In genomic region chr1:106477670-106478355, GRCm38 (mm10) we compare ENCODE assay signal across 11 mouse cellular contexts.
DNase-seq lines count a peak whose midpoint lies in the region; ATAC-seq lines count a peak whose summit lies in the region.
"Had no signal": no experiment of that assay in that cellular context is flagged by ENCODE, and none has a peak within 500 bp of the region (broad histone marks: within the 10 kb centered on the region; RNA-seq: fewer than 3 reads in every experiment).

No protein-coding gene starts in this region.

- H3K27ac ChIP-seq in hindbrain, embryonic 14.5 days, result no peak overlapping the region
- no peak overlapping the region for H3K27ac ChIP-seq in hindbrain, embryonic 12.5 days
- H3K27ac ChIP-seq in neural tube, embryonic 15.5 days (replicated peaks), result no peak overlapping the region
- H3K27ac ChIP-seq: limb, embryonic 15.5 days had no signal

- H3K27me3 ChIP-seq in hindbrain, embryonic 14.5 days (ENCODE audit: control insufficient read depth, insufficient read depth, low read length), result no peaks in the 10 kb centered on the region
- no peaks in the 10 kb centered on the region for H3K27me3 ChIP-seq in hindbrain, embryonic 12.5 days
- H3K27me3 ChIP-seq in neural tube, embryonic 15.5 days (replicated peaks), result no peaks in the 10 kb centered on the region
- H3K27me3 ChIP-seq: limb, embryonic 15.5 days had no signal

- H3K4me2 ChIP-seq in hindbrain, embryonic 14.5 days (replicated peaks), result no peak overlapping the region
- no peak overlapping the region for H3K4me2 ChIP-seq in hindbrain, embryonic 12.5 days (replicated peaks)
- no peak overlapping the region for H3K4me2 ChIP-seq in neural tube, embryonic 15.5 days
- H3K4me2 ChIP-seq: limb, embryonic 15.5 days had no signal

- peak; percentile 48; the same call in 1 of the 2 replicates for ATAC-seq in hindbrain, embryonic 14.5 days (ENCODE audit: low FRiP score)
- no peak for ATAC-seq in hindbrain, embryonic 12.5 days (ENCODE audit: low FRiP score)
- 0 out of 2 replicates have a peak, but pooled peaks have one; percentile 14 for ATAC-seq in neural tube, embryonic 15.5 days (ENCODE audit: low FRiP score)

- intact Hi-C loops in heart, postnatal 10 days (cut with DNase I), result no loop called here

- no peaks in the 10 kb centered on the region for H3K4me1 ChIP-seq in hindbrain, embryonic 14.5 days (replicated peaks; ENCODE audit: control insufficient read depth, insufficient read depth, low read length)
- no peaks in the 10 kb centered on the region for H3K4me1 ChIP-seq in hindbrain, embryonic 12.5 days
- H3K4me1 ChIP-seq in neural tube, embryonic 15.5 days, result no peaks in the 10 kb centered on the region
- H3K4me1 ChIP-seq: limb, embryonic 15.5 days had no signal

- no peaks in the 10 kb centered on the region for H3K36me3 ChIP-seq in hindbrain, embryonic 14.5 days (replicated peaks; ENCODE audit: control insufficient read depth, insufficient read depth)
- H3K36me3 ChIP-seq in hindbrain, embryonic 12.5 days, result no peaks in the 10 kb centered on the region
- no peaks in the 10 kb centered on the region for H3K36me3 ChIP-seq in neural tube, embryonic 15.5 days
- H3K36me3 ChIP-seq: limb, embryonic 15.5 days had no signal

- no peak for DNase-seq in hindbrain, embryonic 14.5 days (ENCODE audit: low spot score)
- peak; percentile 1 to 11 for DNase-seq in adrenal gland, postnatal 36 days
- peak; percentile 42 to 62 for DNase-seq in kidney, adult 8-10 months
- DNase-seq in right cerebral cortex, adult 18-20 months, result no peak
- DNase-seq in heart, postnatal 10 days, result no peak
- no peak for DNase-seq in urinary bladder, postnatal 10 days (ENCODE audit: low spot score)
- DNase-seq: lung, postnatal 36 days; thymus, postnatal 4 days had no signal

- no peaks in the 10 kb centered on the region for H3K9me3 ChIP-seq in hindbrain, embryonic 14.5 days (ENCODE audit: control insufficient read depth, low read length)
- no peaks in the 10 kb centered on the region for H3K9me3 ChIP-seq in hindbrain, embryonic 12.5 days (replicated peaks)
- no peaks in the 10 kb centered on the region for H3K9me3 ChIP-seq in neural tube, embryonic 15.5 days (replicated peaks)
- H3K9me3 ChIP-seq: limb, embryonic 15.5 days had no signal

- no peak overlapping the region for H3K4me3 ChIP-seq in hindbrain, embryonic 14.5 days (replicated peaks; ENCODE audit: low read length)
- no peak overlapping the region for H3K4me3 ChIP-seq in hindbrain, embryonic 12.5 days
- no peak overlapping the region for H3K4me3 ChIP-seq in neural tube, embryonic 15.5 days (replicated peaks)
- H3K4me3 ChIP-seq: limb, embryonic 15.5 days had no signal

- 65% methylated on average over 7 of the region's 7 CpGs for WGBS in hindbrain, embryonic 14.5 days
- 75% methylated on average over 7 of the region's 7 CpGs for WGBS in hindbrain, embryonic 12.5 days
- 42% methylated on average over 7 of the region's 7 CpGs for WGBS in neural tube, embryonic 15.5 days

- no peak overlapping the region for H3K9ac ChIP-seq in hindbrain, embryonic 14.5 days
- H3K9ac ChIP-seq in hindbrain, embryonic 12.5 days, result no peak overlapping the region
- no peak overlapping the region for H3K9ac ChIP-seq in neural tube, embryonic 15.5 days (replicated peaks)
- H3K9ac ChIP-seq: limb, embryonic 15.5 days had no signal

Comparison
In these comparisons a context has a peak if more than half of its experiments do, and no peak if none do; other contexts are left out.
1. DNase-seq: peak in adrenal gland, postnatal 36 days (2 of 2) and kidney, adult 8-10 months (2 of 2); none in hindbrain, embryonic 14.5 days (single experiment), right cerebral cortex, adult 18-20 months (single experiment), heart, postnatal 10 days (0 of 2) and urinary bladder, postnatal 10 days (single experiment).